Mouse (Mus musculus): ENCODE measurements at regions not wholly inside any gene's neighbourhood (a gene's known extent, or its start where the extent isn't known, plus 50 kb on each side); places are given as distances from the start of the nearest gene placed in this dataset.
"Not testable (repeated sequence)": the region's sequence is repeated elsewhere in the genome, so short reads cannot be mapped to it uniquely, and the experiment has no call there.

- no peaks in the 10 kb centered on the region for H3K36me3 ChIP-seq (ENCODE audit: control insufficient read depth, insufficient read depth, low read length)
- no peaks in the 10 kb centered on the region for H3K9me3 ChIP-seq (ENCODE audit: control insufficient read depth, low read length)
- no peak overlapping the region for H3K9ac ChIP-seq (replicated peaks; ENCODE audit: low read length)
- DNase-seq (no peak), ATAC-seq (ENCODE audit: low FRiP score, low TSS enrichment) (no peak)
- 83% methylated on average over 6 of the region's 6 CpGs for WGBS
- H3K27me3 ChIP-seq (ENCODE audit: control insufficient read depth, insufficient read depth, low read length) = no peaks in the 10 kb centered on the region
- H3K4me2 ChIP-seq (ENCODE audit: low read length) = no peak overlapping the region
- no peak overlapping the region for H3K4me3 ChIP-seq (replicated peaks; ENCODE audit: low read depth, low read length)
- no peak overlapping the region for H3K27ac ChIP-seq (replicated peaks; ENCODE audit: low read depth, low read length)
- no peaks in the 10 kb centered on the region for H3K4me1 ChIP-seq (ENCODE audit: control insufficient read depth, insufficient read depth, low read length)
Observed at GRCm38 (mm10) chr14:86315974-86316373, 825.1 kb downstream of the Diaph3 start.

GRCm38 (mm10) chr14:86308949-86309543 is 832.0 kb downstream of the Diaph3 start:
- Histone ChIP-seq H3K4me2 (ENCODE audit: low read length) (no peak overlapping the region), H3K4me3 (replicated peaks; ENCODE audit: low read depth, low read length) (no peak overlapping the region), H3K27ac (replicated peaks; ENCODE audit: low read depth, low read length) (no peak overlapping the region), H3K9me3 (ENCODE audit: control insufficient read depth, low read length) (no peaks in the 10 kb centered on the region), H3K36me3 (ENCODE audit: control insufficient read depth, insufficient read depth, low read length) (no peaks in the 10 kb centered on the region), H3K9ac (replicated peaks; ENCODE audit: low read length) (no peak overlapping the region), H3K4me1 (ENCODE audit: control insufficient read depth, insufficient read depth, low read length) (0 out of 2 replicates have a peak, but pooled peaks cover 2% of the 10 kb centered on the region), H3K27me3 (ENCODE audit: control insufficient read depth, insufficient read depth, low read length) (no peaks in the 10 kb centered on the region)
- ATAC-seq (ENCODE audit: low FRiP score, low TSS enrichment) = no peak
- WGBS = 83% methylated on average over 7 of the region's 7 CpGs
- no peak for DNase-seq

- no peak overlapping the region for H3K4me2 ChIP-seq (ENCODE audit: low read length)
- H3K4me1 ChIP-seq (ENCODE audit: control insufficient read depth, insufficient read depth, low read length) = 0 out of 2 replicates have a peak, but pooled peaks cover 2% of the 10 kb centered on the region
- no peak for ATAC-seq (ENCODE audit: low FRiP score, low TSS enrichment)
- no peaks in the 10 kb centered on the region for H3K36me3 ChIP-seq (ENCODE audit: control insufficient read depth, insufficient read depth, low read length)
- no peaks in the 10 kb centered on the region for H3K27me3 ChIP-seq (ENCODE audit: control insufficient read depth, insufficient read depth, low read length)
- DNase-seq = peak; percentile 76
- H3K27ac ChIP-seq (replicated peaks; ENCODE audit: low read depth, low read length) = no peak overlapping the region
- H3K9me3 ChIP-seq (ENCODE audit: control insufficient read depth, low read length) = no peaks in the 10 kb centered on the region
- H3K4me3 ChIP-seq (replicated peaks; ENCODE audit: low read depth, low read length) = no peak overlapping the region
- 54% methylated on average over 2 of the region's 2 CpGs for WGBS
- no peak overlapping the region for H3K9ac ChIP-seq (replicated peaks; ENCODE audit: low read length)
Observed at GRCm38 (mm10) chr14:86307806-86308205, 833.2 kb downstream of the Diaph3 start.

- 87% methylated on average over 5 of the region's 5 CpGs for WGBS
- Histone ChIP-seq H3K36me3 (ENCODE audit: control insufficient read depth, insufficient read depth, low read length) (no peaks in the 10 kb centered on the region), H3K27ac (replicated peaks; ENCODE audit: low read depth, low read length) (no peak overlapping the region), H3K27me3 (ENCODE audit: control insufficient read depth, insufficient read depth, low read length) (no peaks in the 10 kb centered on the region), H3K9me3 (ENCODE audit: control insufficient read depth, low read length) (no peaks in the 10 kb centered on the region), H3K4me3 (replicated peaks; ENCODE audit: low read depth, low read length) (no peak overlapping the region), H3K9ac (replicated peaks; ENCODE audit: low read length) (no peak overlapping the region), H3K4me1 (ENCODE audit: control insufficient read depth, insufficient read depth, low read length) (no peaks in the 10 kb centered on the region), H3K4me2 (ENCODE audit: low read length) (no peak overlapping the region)
- DNase-seq (no peak), ATAC-seq (ENCODE audit: low FRiP score, low TSS enrichment) (no peak)
Observed at GRCm38 (mm10) chr14:86301666-86302065, 839.4 kb downstream of the Diaph3 start.

GRCm38 (mm10) chr14:86300811-86301210 is 840.2 kb downstream of the Diaph3 start:
- Histone ChIP-seq H3K4me3 (replicated peaks; ENCODE audit: low read depth, low read length) (no peak overlapping the region), H3K9me3 (ENCODE audit: control insufficient read depth, low read length) (no peaks in the 10 kb centered on the region), H3K27me3 (ENCODE audit: control insufficient read depth, insufficient read depth, low read length) (no peaks in the 10 kb centered on the region), H3K4me2 (ENCODE audit: low read length) (no peak overlapping the region), H3K27ac (replicated peaks; ENCODE audit: low read depth, low read length) (no peak overlapping the region), H3K4me1 (ENCODE audit: control insufficient read depth, insufficient read depth, low read length) (no peaks in the 10 kb centered on the region), H3K9ac (replicated peaks; ENCODE audit: low read length) (no peak overlapping the region), H3K36me3 (ENCODE audit: control insufficient read depth, insufficient read depth, low read length) (no peaks in the 10 kb centered on the region)
- DNase-seq (no peak), ATAC-seq (ENCODE audit: low FRiP score, low TSS enrichment) (no peak)
- WGBS = 91% methylated on average over 1 of the region's 1 CpGs

- Histone ChIP-seq H3K4me1 (ENCODE audit: control insufficient read depth, insufficient read depth, low read length) (no peaks in the 10 kb centered on the region), H3K4me3 (replicated peaks; ENCODE audit: low read depth, low read length) (no peak overlapping the region), H3K27me3 (ENCODE audit: control insufficient read depth, insufficient read depth, low read length) (no peaks in the 10 kb centered on the region), H3K4me2 (ENCODE audit: low read length) (no peak overlapping the region), H3K9me3 (ENCODE audit: control insufficient read depth, low read length) (no peaks in the 10 kb centered on the region), H3K9ac (replicated peaks; ENCODE audit: low read length) (no peak overlapping the region), H3K27ac (replicated peaks; ENCODE audit: low read depth, low read length) (no peak overlapping the region), H3K36me3 (ENCODE audit: control insufficient read depth, insufficient read depth, low read length) (no peaks in the 10 kb centered on the region)
- 51% methylated on average over 2 of the region's 2 CpGs for WGBS
- ATAC-seq (ENCODE audit: low FRiP score, low TSS enrichment) (no peak), DNase-seq (no peak)
Observed at GRCm38 (mm10) chr14:86297991-86298390, 843.0 kb downstream of the Diaph3 start.

- H3K4me2 ChIP-seq (ENCODE audit: low read length); DNase-seq; H3K4me3 ChIP-seq (replicated peaks; ENCODE audit: low read depth, low read length); H3K9me3 ChIP-seq (ENCODE audit: control insufficient read depth, low read length); H3K27ac ChIP-seq (replicated peaks; ENCODE audit: low read depth, low read length); ATAC-seq (ENCODE audit: low FRiP score, low TSS enrichment); H3K27me3 ChIP-seq (ENCODE audit: control insufficient read depth, insufficient read depth, low read length); H3K9ac ChIP-seq (replicated peaks; ENCODE audit: low read length); H3K4me1 ChIP-seq (ENCODE audit: control insufficient read depth, insufficient read depth, low read length); H3K36me3 ChIP-seq (ENCODE audit: control insufficient read depth, insufficient read depth, low read length): not testable (repeated sequence)
- 90% methylated on average over 5 of the region's 5 CpGs for WGBS
Observed at GRCm38 (mm10) chr14:86294606-86295005, 846.4 kb downstream of the Diaph3 start.

GRCm38 (mm10) chr14:86293804-86294203 is 847.2 kb downstream of the Diaph3 start:
- ATAC-seq (ENCODE audit: low FRiP score, low TSS enrichment) (no peak), DNase-seq (no peak)
- no peak overlapping the region for H3K4me2 ChIP-seq (ENCODE audit: low read length)
- WGBS = 90% methylated on average over 1 of the region's 1 CpGs
- no peaks in the 10 kb centered on the region for H3K4me1 ChIP-seq (ENCODE audit: control insufficient read depth, insufficient read depth, low read length)
- no peak overlapping the region for H3K9ac ChIP-seq (replicated peaks; ENCODE audit: low read length)
- no peak overlapping the region for H3K4me3 ChIP-seq (replicated peaks; ENCODE audit: low read depth, low read length)
- H3K36me3 ChIP-seq (ENCODE audit: control insufficient read depth, insufficient read depth, low read length) = no peaks in the 10 kb centered on the region
- H3K27ac ChIP-seq (replicated peaks; ENCODE audit: low read depth, low read length) = no peak overlapping the region
- no peaks in the 10 kb centered on the region for H3K9me3 ChIP-seq (ENCODE audit: control insufficient read depth, low read length)
- H3K27me3 ChIP-seq (ENCODE audit: control insufficient read depth, insufficient read depth, low read length) = no peaks in the 10 kb centered on the region

GRCm38 (mm10) chr14:86293371-86293770 is 847.7 kb downstream of the Diaph3 start:
- Histone ChIP-seq H3K4me1 (ENCODE audit: control insufficient read depth, insufficient read depth, low read length) (no peaks in the 10 kb centered on the region), H3K4me2 (ENCODE audit: low read length) (no peak overlapping the region), H3K27me3 (ENCODE audit: control insufficient read depth, insufficient read depth, low read length) (no peaks in the 10 kb centered on the region), H3K27ac (replicated peaks; ENCODE audit: low read depth, low read length) (no peak overlapping the region), H3K9me3 (ENCODE audit: control insufficient read depth, low read length) (no peaks in the 10 kb centered on the region), H3K4me3 (replicated peaks; ENCODE audit: low read depth, low read length) (no peak overlapping the region), H3K9ac (replicated peaks; ENCODE audit: low read length) (no peak overlapping the region), H3K36me3 (ENCODE audit: control insufficient read depth, insufficient read depth, low read length) (no peaks in the 10 kb centered on the region)
- WGBS = 62% methylated on average over 3 of the region's 3 CpGs
- no peak for DNase-seq
- ATAC-seq (ENCODE audit: low FRiP score, low TSS enrichment) = no peak

Measured in midbrain, embryonic 14.5 days (tissue).